20 mouse cellular contexts compared by ENCODE assay signal in genomic region chr9:61261739-61262333, GRCm38 (mm10).
A peak's percentile ranks its signal among the peaks of the same experiment; 100 is the strongest.
DNase-seq lines count a peak whose midpoint lies in the region; ATAC-seq and TF ChIP-seq lines count a peak whose summit lies in the region.
"Had no signal": no experiment of that assay in that cellular context is flagged by ENCODE, and none has a peak within 500 bp of the region (broad histone marks: within the 10 kb centered on the region; RNA-seq: fewer than 3 reads in every experiment).

No protein-coding gene starts in this region.

- no peak overlapping the region for H3K4me3 ChIP-seq in lung, embryonic 14.5 days (ENCODE audit: low read depth, low read length)
- no peak overlapping the region for H3K4me3 ChIP-seq in embryonic facial prominence, embryonic 14.5 days (ENCODE audit: low read depth, low read length)
- no peak overlapping the region for H3K4me3 ChIP-seq in hindbrain, postnatal 0 days (ENCODE audit: low read length)
- no peak overlapping the region for H3K4me3 ChIP-seq in stomach, postnatal 0 days (ENCODE audit: low read depth, low read length)
- H3K4me3 ChIP-seq: erythroblast, embryonic 14.5 days; gastrocnemius, adult 2 months; heart, adult 2 months; heart, embryonic 15.5 days; liver, embryonic 12.5 days; megakaryocyte, embryonic 14.5 days had no signal

- H3K27me3 ChIP-seq in lung, embryonic 14.5 days (ENCODE audit: insufficient read depth, low read length): peaks cover 4% of the 10 kb centered on the region; the same call in 1 of the 2 replicates
- no peaks in the 10 kb centered on the region for H3K27me3 ChIP-seq in embryonic facial prominence, embryonic 14.5 days (replicated peaks; ENCODE audit: control insufficient read depth, insufficient read depth, low read length)
- no peaks in the 10 kb centered on the region for H3K27me3 ChIP-seq in hindbrain, postnatal 0 days (ENCODE audit: insufficient read depth, low read length)
- no peaks in the 10 kb centered on the region for H3K27me3 ChIP-seq in stomach, postnatal 0 days (ENCODE audit: control insufficient read depth, insufficient read depth, low read length)

- H3K27ac ChIP-seq in lung, embryonic 14.5 days (ENCODE audit: low read depth): no peak overlapping the region
- H3K27ac ChIP-seq in embryonic facial prominence, embryonic 14.5 days (replicated peaks; ENCODE audit: low read depth, low read length): no peak overlapping the region
- no peak overlapping the region for H3K27ac ChIP-seq in hindbrain, postnatal 0 days
- no peak overlapping the region for H3K27ac ChIP-seq in stomach, postnatal 0 days (replicated peaks)
- H3K27ac ChIP-seq: gastrocnemius, adult 2 months; heart, adult 2 months; heart, embryonic 15.5 days; liver, embryonic 12.5 days had no signal

- H3K36me3 ChIP-seq in lung, embryonic 14.5 days (ENCODE audit: insufficient read depth): no peaks in the 10 kb centered on the region
- H3K36me3 ChIP-seq in embryonic facial prominence, embryonic 14.5 days (ENCODE audit: control insufficient read depth, insufficient read depth, low read length): no peaks in the 10 kb centered on the region
- H3K36me3 ChIP-seq in hindbrain, postnatal 0 days (ENCODE audit: insufficient read depth, low read length): no peaks in the 10 kb centered on the region
- H3K36me3 ChIP-seq in stomach, postnatal 0 days (ENCODE audit: control insufficient read depth, insufficient read depth, low read length): no peaks in the 10 kb centered on the region
- H3K36me3 ChIP-seq: heart, embryonic 15.5 days; liver, embryonic 12.5 days had no signal

- no peak overlapping the region for H3K4me2 ChIP-seq in lung, embryonic 14.5 days
- no peak overlapping the region for H3K4me2 ChIP-seq in embryonic facial prominence, embryonic 14.5 days (ENCODE audit: low read depth, low read length)
- no peak overlapping the region for H3K4me2 ChIP-seq in hindbrain, postnatal 0 days (ENCODE audit: low read depth, low read length)
- no peak overlapping the region for H3K4me2 ChIP-seq in stomach, postnatal 0 days (replicated peaks; ENCODE audit: low read depth)
- H3K4me2 ChIP-seq: heart, embryonic 15.5 days; liver, embryonic 12.5 days had no signal

- H3K9ac ChIP-seq in lung, embryonic 14.5 days: no peak overlapping the region
- no peak overlapping the region for H3K9ac ChIP-seq in embryonic facial prominence, embryonic 14.5 days (ENCODE audit: low read depth, low read length)
- no peak overlapping the region for H3K9ac ChIP-seq in hindbrain, postnatal 0 days (replicated peaks; ENCODE audit: low read length)
- no peak overlapping the region for H3K9ac ChIP-seq in stomach, postnatal 0 days (ENCODE audit: low read length)
- H3K9ac ChIP-seq: heart, embryonic 15.5 days; liver, embryonic 12.5 days had no signal

- no peaks in the 10 kb centered on the region for H3K9me3 ChIP-seq in lung, embryonic 14.5 days (ENCODE audit: low read depth, low read length)
- H3K9me3 ChIP-seq in embryonic facial prominence, embryonic 14.5 days (ENCODE audit: control insufficient read depth, low read length): 0 out of 2 replicates have a peak, but pooled peaks cover 7% of the 10 kb centered on the region
- no peaks in the 10 kb centered on the region for H3K9me3 ChIP-seq in hindbrain, postnatal 0 days (ENCODE audit: low read length)
- no peaks in the 10 kb centered on the region for H3K9me3 ChIP-seq in stomach, postnatal 0 days (ENCODE audit: control insufficient read depth, low read length)
- H3K9me3 ChIP-seq: liver, embryonic 12.5 days had no signal

- 19% methylated on average over 12 of the region's 12 CpGs for WGBS in lung, embryonic 14.5 days
- 19% methylated on average over 12 of the region's 12 CpGs for WGBS in embryonic facial prominence, embryonic 14.5 days
- 22% methylated on average over 12 of the region's 12 CpGs for WGBS in hindbrain, postnatal 0 days
- WGBS in stomach, postnatal 0 days: 32% methylated on average over 12 of the region's 12 CpGs

- no peak for ATAC-seq in lung, embryonic 14.5 days (ENCODE audit: insufficient read depth)
- ATAC-seq in embryonic facial prominence, embryonic 14.5 days (ENCODE audit: low read depth): peak; percentile 9; the same call in 1 of the 2 replicates
- peak; percentile 51; the same call in 1 of the 2 replicates for ATAC-seq in hindbrain, postnatal 0 days
- no peak for ATAC-seq in stomach, postnatal 0 days (ENCODE audit: low FRiP score, low TSS enrichment)
- no peak for ATAC-seq in megakaryocyte progenitor cell, adult 5-6 weeks (replicated peaks; ENCODE audit: poor library complexity)
- ATAC-seq: liver, embryonic 12.5 days had no signal

- TF ChIP-seq CTCF in lung, embryonic 14.5 days (IDR thresholded peaks at IDR 0.05; ENCODE audit: low read depth): no peak
- TF ChIP-seq CTCF in hindbrain, postnatal 0 days (IDR thresholded peaks at IDR 0.05; ENCODE audit: low read depth): no peak
- TF ChIP-seq CTCF in stomach, postnatal 0 days (IDR thresholded peaks at IDR 0.05; ENCODE audit: low read depth): no peak

- peaks cover 18% of the 10 kb centered on the region for H3K4me1 ChIP-seq in lung, embryonic 14.5 days (ENCODE audit: insufficient read depth)
- peaks cover 30% of the 10 kb centered on the region for H3K4me1 ChIP-seq in embryonic facial prominence, embryonic 14.5 days (ENCODE audit: control insufficient read depth, insufficient read depth, low read length)
- peaks cover 7% of the 10 kb centered on the region; the same call in 1 of the 2 replicates for H3K4me1 ChIP-seq in hindbrain, postnatal 0 days (ENCODE audit: insufficient read depth, low read length)
- no peaks in the 10 kb centered on the region; the same call in 1 of the 2 replicates for H3K4me1 ChIP-seq in stomach, postnatal 0 days (replicated peaks; ENCODE audit: control insufficient read depth, insufficient read depth)

- DNase-seq in lung, embryonic 14.5 days: peak; percentile 18
- no peak for DNase-seq in lung, postnatal 10 days
- DNase-seq in embryonic facial prominence, embryonic 14.5 days (ENCODE audit: low spot score): peak; percentile 74
- DNase-seq in hindbrain, postnatal 0 days (ENCODE audit: low spot score): peak; percentile 56
- DNase-seq in retina, postnatal 1 day: peak; percentile 63
- DNase-seq in stomach, postnatal 0 days (ENCODE audit: low spot score): no peak
- DNase-seq: adrenal gland, postnatal 25 days; cerebellum, adult 9-11 months; gastrocnemius, adult 2 months; heart, adult 2 months; kidney, adult 11 months; kidney, postnatal 25 days; layer of hippocampus, adult 9-11 months; right cerebral cortex, postnatal 4 days; thymus, postnatal 36 days had no signal

- TF ChIP-seq EP300 in stomach, postnatal 0 days (optimal IDR thresholded peaks at IDR 0.05): no peak

Comparison
In these comparisons a context has a peak if more than half of its experiments do, and no peak if none do; other contexts are left out.
1. DNase-seq: peak in lung, embryonic 14.5 days (single experiment), embryonic facial prominence, embryonic 14.5 days (single experiment), hindbrain, postnatal 0 days (single experiment) and retina, postnatal 1 day (single experiment); none in lung, postnatal 10 days (single experiment) and stomach, postnatal 0 days (single experiment).
2. ATAC-seq: peak in embryonic facial prominence, embryonic 14.5 days (single experiment) and hindbrain, postnatal 0 days (single experiment); none in lung, embryonic 14.5 days (single experiment), stomach, postnatal 0 days (single experiment) and megakaryocyte progenitor cell, adult 5-6 weeks (single experiment).